Mouse (Mus musculus) kidney, postnatal 0 days (tissue): ENCODE data around the gene Ecel1. TPM values are rescaled to one million over a fixed set of nuclear protein-coding genes. Genes with fewer than 3 reads are reported as not detected.

Experiments used
- ATAC-seq: fragments of 200-750 bp; cut with Nextera tagmentation; replicated peaks from 2 replicates; pipeline ENCODE4 v1.8.0; 2017; ENCODE audit warnings: low read depth, moderate number of reproducible peaks, moderate TSS enrichment, moderate library complexity; ENCODE audit not compliant: low FRiP score
- DNase-seq: peaks from one replicate; pipeline ENCODE4 v3.0.0-alpha.2; 2016; ENCODE audit warnings: low spot score
- H3K27ac ChIP-seq: fragments of 300-500 bp; sonication (generic); 2 replicates; pipeline ENCODE4 v1.5.1; 2014; ENCODE audit warnings: mild to moderate bottlenecking
- H3K27me3 ChIP-seq: fragments of 300-500 bp; sonication (generic); 2 replicates; pipeline ENCODE4 v1.6.1; 2014; ENCODE audit warnings: low read length, mixed read lengths; ENCODE audit not compliant: insufficient read depth
- H3K36me3 ChIP-seq: fragments of 300-500 bp; sonication (generic); 2 replicates; pipeline ENCODE4 v1.6.1; 2014; ENCODE audit warnings: low read length, mixed read lengths; ENCODE audit not compliant: insufficient read depth
- H3K4me1 ChIP-seq: fragments of 300-500 bp; sonication (generic); replicated peaks from 2 replicates; pipeline ENCODE4 v1.6.1; 2014; ENCODE audit warnings: antibody characterized with exemption, low read length, mixed read lengths; ENCODE audit not compliant: insufficient read depth
- H3K4me2 ChIP-seq: fragments of 300-500 bp; sonication (generic); 2 replicates; pipeline ENCODE4 v1.6.1; 2014; ENCODE audit warnings: mild to moderate bottlenecking, low read length, moderate library complexity, mixed read lengths
- H3K4me3 ChIP-seq: fragments of 300-500 bp; sonication (generic); replicated peaks from 2 replicates; pipeline ENCODE4 v1.5.1; 2014; ENCODE audit warnings: low read depth, low read length
- H3K9ac ChIP-seq: fragments of 300-500 bp; sonication (generic); 2 replicates; pipeline ENCODE4 v1.6.1; 2014; ENCODE audit warnings: low read depth, low read length
- H3K9me3 ChIP-seq: fragments of 300-500 bp; sonication (generic); replicated peaks from 2 replicates; pipeline ENCODE4 v1.6.1; 2016; ENCODE audit warnings: low read length, inconsistent platforms, mixed read lengths
- CTCF ChIP-seq: IDR thresholded peaks from 2 replicates; pipeline ENCODE4 v1.5.1; 2016; ENCODE audit warnings: antibody characterized with exemption, low read depth, mild to moderate bottlenecking, moderate library complexity
- WGBS: fragments of 180-500 bp; shearing (Covaris S2); extraction: QIAGEN DNeasy Blood & Tissue Kit; methylation state at CpG from one replicate; pipeline ENCODE4 v1.1.7; 2014; 5-methylcytosine and 5-hydroxymethylcytosine counted together
- polyA plus RNA-seq: library from polyadenylated mRNA; unstranded; fragments of >200 nt; fragmentation: Nextera tagmentation; extraction: Ambion mirVana; gene quantifications from 2 replicates; pipeline ENCODE4 v1.2.1, GENCODE M21; 2015

The Ecel1 gene
- polyA plus RNA-seq, 1 experiment from 2014 or later, result 0.11 TPM

DNA sequence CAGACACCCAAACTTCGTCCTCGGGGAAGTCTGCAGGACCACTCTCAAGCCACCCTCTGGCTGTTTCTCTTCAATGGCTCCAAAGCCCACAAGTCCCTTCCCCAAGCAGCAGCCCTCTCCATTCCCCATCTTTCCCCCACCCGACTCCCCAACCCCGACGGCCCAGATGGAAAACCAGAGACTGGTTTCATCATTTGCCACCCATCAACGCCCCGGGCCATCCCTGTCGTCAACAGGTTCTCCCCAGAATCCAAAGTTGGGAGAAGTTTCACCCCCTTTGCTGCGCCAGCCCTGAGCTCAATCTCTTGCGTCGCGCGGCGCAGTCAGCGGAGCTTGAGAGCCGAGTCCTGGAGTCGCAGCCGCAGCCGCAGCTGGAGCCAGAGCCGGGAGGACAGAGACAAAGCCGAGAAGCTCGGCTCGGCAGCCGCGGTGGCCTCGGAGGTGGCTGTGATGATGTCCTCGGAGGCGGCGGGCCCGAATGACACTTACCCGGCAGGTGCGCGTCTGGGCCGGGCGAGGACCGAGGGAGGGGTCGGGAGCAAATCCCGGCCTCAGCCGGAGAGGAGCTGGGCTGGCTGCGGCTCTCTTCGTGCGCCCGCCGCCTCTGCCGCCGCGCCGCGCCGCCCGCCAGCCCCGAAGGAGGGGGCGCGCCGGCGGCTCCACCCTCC is 656 bp downstream of the Ecel1 start:
- DNase-seq (no peak), ATAC-seq (no peak)
- Histone ChIP-seq H3K27ac (no peak overlapping the region), H3K4me2 (peak overlapping the region; percentile 61), H3K4me1 (no peaks in the 10 kb centered on the region; the same call in 1 of the 2 replicates), H3K9ac (no peak overlapping the region), H3K36me3 (no peaks in the 10 kb centered on the region), H3K27me3 (peaks cover 72% of the 10 kb centered on the region), H3K4me3 (peak overlapping the region; percentile 31), H3K9me3 (no peaks in the 10 kb centered on the region)
- no peak for TF ChIP-seq CTCF
- under 1% methylated on average over 50 of the region's 56 CpGs for WGBS

DNA sequence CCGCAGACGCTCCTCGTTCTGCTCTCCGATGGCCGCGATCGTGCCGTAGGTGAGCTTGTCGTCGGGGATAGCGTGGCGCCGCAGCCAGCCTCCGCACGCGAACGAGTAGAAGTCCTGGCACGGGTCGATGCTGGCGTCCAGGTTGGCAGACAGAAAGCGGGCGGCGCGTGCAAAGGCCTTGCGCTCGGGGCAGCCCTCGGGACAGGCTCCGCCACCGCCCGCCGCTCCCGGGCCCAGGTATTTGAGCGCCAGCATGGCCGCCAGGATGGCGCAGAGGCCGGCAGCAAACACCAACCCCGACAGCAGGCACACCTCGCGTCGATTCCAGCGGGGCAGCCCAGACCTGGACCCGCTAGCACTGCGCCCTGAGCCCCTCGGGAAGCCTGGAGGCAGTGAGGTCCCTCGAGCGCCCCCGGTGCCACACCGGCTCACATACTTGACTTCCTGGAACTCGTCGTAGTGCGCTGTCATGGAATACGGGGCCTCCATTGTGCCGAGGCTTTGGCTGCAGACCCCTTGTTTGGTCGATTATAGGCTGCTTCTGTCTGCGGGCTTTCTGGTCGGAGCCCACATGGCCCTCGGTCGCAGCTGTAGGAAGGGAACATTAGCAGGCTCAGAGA is 1.7 kb downstream of the Ecel1 start:
- TF ChIP-seq CTCF, result no peak
- no peaks in the 10 kb centered on the region; the same call in 1 of the 2 replicates for H3K4me1 ChIP-seq
- DNase-seq, result no peak
- no peaks in the 10 kb centered on the region for H3K9me3 ChIP-seq
- no peaks in the 10 kb centered on the region for H3K36me3 ChIP-seq
- peak overlapping the region; percentile 55 for H3K4me2 ChIP-seq
- H3K27ac ChIP-seq, result no peak overlapping the region
- H3K9ac ChIP-seq, result no peak overlapping the region
- no peak for ATAC-seq
- H3K4me3 ChIP-seq, result peak overlapping the region; percentile 32
- 1% methylated on average over 58 of the region's 58 CpGs for WGBS
- H3K27me3 ChIP-seq, result peaks cover 72% of the 10 kb centered on the region

DNA sequence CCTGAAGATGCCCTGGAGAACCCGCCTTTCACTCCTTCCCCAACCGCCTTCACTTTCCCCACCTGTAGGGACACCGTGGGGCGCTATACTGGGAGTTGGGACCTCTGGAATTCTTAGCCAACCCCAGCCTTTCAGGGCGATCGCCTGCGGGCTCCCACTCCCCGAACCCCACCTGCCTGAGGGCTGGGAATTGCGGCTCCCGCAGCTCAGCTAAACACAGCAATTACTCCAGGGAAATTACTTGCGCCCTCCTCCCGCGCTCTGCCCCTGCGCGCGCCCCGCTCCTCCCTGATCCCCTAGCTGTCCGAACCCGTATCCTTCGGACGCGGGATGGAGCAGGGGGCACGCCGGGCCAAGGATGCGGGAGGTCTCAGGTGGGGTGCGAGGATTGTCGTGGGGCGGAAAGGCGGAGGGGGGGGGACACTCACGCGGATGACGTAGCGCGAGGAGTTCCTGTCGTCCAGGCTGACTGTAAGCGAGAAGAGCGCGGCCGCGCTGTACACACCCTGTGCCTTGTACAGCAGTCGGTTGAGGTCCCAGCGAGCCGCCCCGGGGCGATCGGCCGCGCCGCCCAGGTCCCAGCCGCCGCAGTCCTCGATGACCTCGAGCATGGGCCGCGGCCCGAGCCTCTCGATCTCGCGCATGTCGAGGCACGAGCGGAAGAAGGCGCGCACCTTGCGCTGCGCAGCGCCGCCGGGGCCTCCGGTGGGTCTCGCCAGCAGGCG is 2.4 kb downstream of the Ecel1 start:
- Histone ChIP-seq H3K27ac (no peak overlapping the region), H3K4me2 (peak overlapping the region; percentile 55), H3K4me3 (peak overlapping the region; percentile 32), H3K36me3 (no peaks in the 10 kb centered on the region), H3K4me1 (no peaks in the 10 kb centered on the region; the same call in 1 of the 2 replicates), H3K9me3 (no peaks in the 10 kb centered on the region), H3K27me3 (peaks cover 72% of the 10 kb centered on the region), H3K9ac (no peak overlapping the region)
- 1% methylated on average over 71 of the region's 72 CpGs for WGBS
- no peak for ATAC-seq
- DNase-seq, result no peak
- TF ChIP-seq CTCF, result no peak

DNA sequence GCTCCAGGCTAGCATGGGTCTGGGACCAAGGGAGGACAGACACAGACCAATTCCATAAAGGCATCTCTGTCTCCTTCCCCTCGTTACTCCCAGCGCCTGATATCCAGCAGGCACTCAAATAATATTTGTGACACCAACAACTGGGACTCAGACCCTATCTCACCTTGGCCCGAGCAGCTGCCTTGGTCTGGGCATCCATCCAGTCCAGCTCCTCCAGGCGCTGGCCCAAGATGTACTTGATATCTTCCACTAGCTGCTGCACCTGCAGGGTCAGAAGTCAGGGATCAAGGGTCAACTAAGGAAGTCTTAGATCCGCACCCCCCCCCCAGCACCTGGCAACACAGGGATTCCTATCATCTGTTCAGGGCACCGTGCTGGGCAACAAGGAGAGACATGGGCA is 5.0 kb downstream of the Ecel1 start:
- 66% methylated on average over 6 of the region's 6 CpGs for WGBS
- no peak for TF ChIP-seq CTCF
- Histone ChIP-seq H3K9me3 (no peaks in the 10 kb centered on the region), H3K4me2 (no peak overlapping the region), H3K4me1 (no peaks in the 10 kb centered on the region; the same call in 1 of the 2 replicates), H3K9ac (no peak overlapping the region), H3K27me3 (peaks cover 49% of the 10 kb centered on the region), H3K36me3 (no peaks in the 10 kb centered on the region), H3K4me3 (no peak overlapping the region), H3K27ac (no peak overlapping the region)
- DNase-seq (no peak), ATAC-seq (no peak)

DNA sequence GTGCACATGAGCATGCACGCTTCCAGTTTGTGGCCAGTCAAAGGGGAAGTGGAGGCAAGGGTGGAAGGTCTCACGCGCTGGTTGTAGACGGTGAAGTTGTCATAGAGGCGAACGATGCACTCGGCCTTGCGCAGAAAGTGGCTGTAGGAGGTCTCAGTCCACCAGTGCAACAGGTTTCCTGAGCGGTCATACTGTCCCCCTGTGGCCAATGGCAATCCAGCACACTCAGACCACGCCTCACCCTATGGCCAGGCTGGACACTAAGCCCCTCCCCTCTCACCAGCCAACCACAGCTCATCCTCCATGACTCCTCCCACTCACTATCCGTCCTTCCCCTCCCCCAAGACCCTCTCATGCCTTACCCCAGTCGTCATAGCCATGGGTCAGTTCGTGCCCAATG is 6.9 kb downstream of the Ecel1 start:
- DNase-seq (no peak), ATAC-seq (peak; percentile 40; the same call in 1 of the 2 replicates)
- Histone ChIP-seq H3K4me1 (no peaks in the 10 kb centered on the region; the same call in 1 of the 2 replicates), H3K9me3 (no peaks in the 10 kb centered on the region), H3K4me3 (no peak overlapping the region), H3K4me2 (no peak overlapping the region), H3K36me3 (no peaks in the 10 kb centered on the region), H3K27ac (no peak overlapping the region), H3K9ac (no peak overlapping the region), H3K27me3 (peaks cover 30% of the 10 kb centered on the region)
- 33% methylated on average over 13 of the region's 13 CpGs for WGBS
- no peak for TF ChIP-seq CTCF

DNA sequence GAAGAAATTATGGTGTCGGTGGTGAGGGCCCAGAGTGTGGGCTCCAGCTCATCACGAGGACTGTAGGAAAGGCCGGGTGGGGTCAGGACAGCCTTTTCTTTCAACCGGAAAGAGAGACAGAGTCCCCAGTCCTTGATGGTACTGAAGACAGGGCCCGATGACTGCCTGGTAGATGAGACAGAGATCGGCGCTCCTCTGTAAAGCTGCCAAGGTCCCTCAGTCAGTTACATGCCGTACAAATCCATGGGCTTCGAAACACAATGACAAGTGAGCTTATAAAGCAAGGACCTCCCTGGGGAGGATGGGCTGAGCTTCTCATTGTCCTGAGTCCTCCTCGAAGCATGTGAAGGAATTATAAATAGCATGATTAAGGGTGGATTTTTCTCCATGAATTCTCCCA is 13.2 kb downstream of the Ecel1 start:
- H3K36me3 ChIP-seq, result no peaks in the 10 kb centered on the region
- no peak for ATAC-seq
- no peak overlapping the region for H3K4me2 ChIP-seq
- DNase-seq, result no peak
- H3K9ac ChIP-seq, result no peak overlapping the region
- TF ChIP-seq CTCF, result no peak
- H3K9me3 ChIP-seq, result no peaks in the 10 kb centered on the region
- H3K4me1 ChIP-seq, result no peaks in the 10 kb centered on the region
- no peak overlapping the region for H3K4me3 ChIP-seq
- no peak overlapping the region for H3K27ac ChIP-seq
- 81% methylated on average over 10 of the region's 10 CpGs for WGBS
- no peaks in the 10 kb centered on the region for H3K27me3 ChIP-seq
